Mouse (Mus musculus) limb, embryonic 13.5 days (tissue): ENCODE data around the gene Rhobtb3. TPM values are rescaled to one million over a fixed set of nuclear protein-coding genes. Genes with fewer than 3 reads are reported as not detected.
"Not testable (repeated sequence)": the region's sequence is repeated elsewhere in the genome, so short reads cannot be mapped to it uniquely, and the experiment has no call there.

Experiments used
- ATAC-seq: fragments of 200-750 bp; cut with Nextera tagmentation; 2 replicates; pipeline ENCODE4 v1.8.0; 2017; ENCODE audit warnings: low read depth, moderate number of reproducible peaks, moderate TSS enrichment; ENCODE audit not compliant: low FRiP score
- H3K27ac ChIP-seq: fragments of 300-500 bp; sonication (generic); 2 replicates; pipeline ENCODE4 v1.5.1; 2015; ENCODE audit warnings: inconsistent platforms, mild to moderate bottlenecking, moderate library complexity
- H3K27me3 ChIP-seq: fragments of 300-500 bp; sonication (generic); 2 replicates; pipeline ENCODE4 v1.6.1; 2015; ENCODE audit warnings: mild to moderate bottlenecking, inconsistent platforms
- H3K36me3 ChIP-seq: fragments of 300-500 bp; sonication (generic); 2 replicates; pipeline ENCODE4 v1.6.1; 2015; ENCODE audit warnings: inconsistent platforms, mild to moderate bottlenecking, moderate library complexity
- H3K4me1 ChIP-seq: fragments of 300-500 bp; sonication (generic); 2 replicates; pipeline ENCODE4 v1.6.1; 2015; ENCODE audit warnings: inconsistent platforms
- H3K4me2 ChIP-seq: fragments of 300-500 bp; sonication (generic); replicated peaks from 2 replicates; pipeline ENCODE4 v1.6.1; 2015; ENCODE audit warnings: inconsistent platforms, mild to moderate bottlenecking, moderate library complexity
- H3K4me3 ChIP-seq: fragments of 300-500 bp; sonication (generic); 2 replicates; pipeline ENCODE4 v1.5.1; 2015; ENCODE audit warnings: moderate library complexity, mild to moderate bottlenecking, inconsistent platforms
- H3K9ac ChIP-seq: fragments of 300-500 bp; sonication (generic); 2 replicates; pipeline ENCODE4 v1.6.1; 2015; ENCODE audit warnings: mild to moderate bottlenecking, inconsistent platforms
- H3K9me3 ChIP-seq: fragments of 300-500 bp; sonication (generic); 2 replicates; pipeline ENCODE4 v1.6.1; 2016; ENCODE audit warnings: inconsistent platforms
- WGBS: fragments of 180-500 bp; shearing (Covaris S2); methylation state at CpG from one replicate; pipeline ENCODE4 v1.1.7; 2015; 5-methylcytosine and 5-hydroxymethylcytosine counted together
- polyA plus RNA-seq: library from polyadenylated mRNA; unstranded; fragments of >200 nt; fragmentation: Nextera tagmentation; extraction: Ambion mirVana; gene quantifications from 2 replicates; pipeline ENCODE4 v1.2.1, GENCODE M21; 2015

The Rhobtb3 gene
- polyA plus RNA-seq, 1 experiment from 2014 or later: 51.2 TPM

DNA sequence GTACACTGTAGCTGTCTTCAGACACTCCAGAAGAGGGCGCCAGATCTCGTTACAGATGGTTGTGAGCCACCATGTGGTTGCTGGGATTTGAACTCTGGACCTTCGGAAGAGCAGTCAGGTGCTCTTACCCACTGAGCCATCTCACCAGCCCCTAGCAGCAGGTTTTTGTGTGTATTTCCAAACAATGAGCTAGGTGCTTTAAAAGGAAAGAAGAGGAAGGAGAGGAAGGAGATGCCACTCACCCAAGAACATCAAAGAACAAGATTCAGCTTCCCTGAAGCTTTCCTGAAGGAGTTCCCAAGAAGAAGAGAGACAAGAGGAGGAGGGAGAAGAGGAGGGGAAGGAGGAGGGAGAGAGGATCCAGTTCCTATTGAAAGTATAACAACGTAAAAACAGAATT lies 121.4 kb downstream of the Rhobtb3 start:
- H3K4me3 ChIP-seq, H3K4me2 ChIP-seq, H3K27me3 ChIP-seq, ATAC-seq, H3K36me3 ChIP-seq, H3K9ac ChIP-seq, H3K4me1 ChIP-seq, H3K27ac ChIP-seq, H3K9me3 ChIP-seq: not testable (repeated sequence)
- 87% methylated on average over 4 of the region's 4 CpGs for WGBS

DNA sequence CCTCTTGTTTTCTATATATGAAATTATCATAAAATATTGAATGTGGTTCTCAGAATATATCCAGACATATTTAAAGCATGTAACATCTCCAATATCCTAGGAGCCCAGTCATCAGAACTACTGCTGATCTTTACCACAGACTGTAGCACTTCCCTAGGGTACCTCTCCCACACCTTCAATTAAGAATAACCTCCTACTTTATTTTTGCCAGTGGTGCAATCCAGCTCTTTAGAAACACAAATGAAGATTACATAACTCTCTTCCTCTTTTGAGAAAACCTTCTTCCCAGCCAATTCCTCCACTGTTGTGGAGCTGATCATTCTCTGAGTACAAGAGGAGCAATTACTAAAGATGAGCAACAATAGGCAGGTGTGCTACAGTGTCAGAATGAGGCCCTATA lies 123.8 kb downstream of the Rhobtb3 start:
- ATAC-seq: no peak

More for the DNA sequence above, 123.8 kb downstream of the Rhobtb3 start:
- H3K9me3 ChIP-seq: no peaks in the 10 kb centered on the region
- H3K36me3 ChIP-seq: no peaks in the 10 kb centered on the region
- no peak overlapping the region for H3K4me3 ChIP-seq
- H3K27ac ChIP-seq: no peak overlapping the region
- no peak overlapping the region for H3K9ac ChIP-seq
- no peaks in the 10 kb centered on the region for H3K27me3 ChIP-seq
- H3K4me1 ChIP-seq: no peaks in the 10 kb centered on the region
- H3K4me2 ChIP-seq: no peak overlapping the region

Other genes starting within 250 kb of the Rhobtb3 start
- 5.9 and 6.7 TPM in 2 replicates for gene Ell2, start 237.2 kb downstream of the Rhobtb3 start, polyA plus RNA-seq
- gene Glrx, start 104.1 kb downstream of the Rhobtb3 start, polyA plus RNA-seq: 34.9 and 37.9 TPM in 2 replicates
- 0.84 and 0.93 TPM in 2 replicates for gene Spata9, start 23.2 kb upstream of the Rhobtb3 start, polyA plus RNA-seq
- gene Rfesd, start 74.8 kb upstream of the Rhobtb3 start, polyA plus RNA-seq: 18.9 and 21.1 TPM in 2 replicates
- 0.09 TPM in 1 of 2 replicates, not detected in the other for gene Gpr150, start 113.1 kb upstream of the Rhobtb3 start, polyA plus RNA-seq
- 8.6 and 10.3 TPM in 2 replicates for gene Arsk, start 154.7 kb upstream of the Rhobtb3 start, polyA plus RNA-seq
- 15.9 and 17.5 TPM in 2 replicates for gene Ttc37, start 154.8 kb upstream of the Rhobtb3 start, polyA plus RNA-seq